Mouse (Mus musculus) midbrain, postnatal 0 days (tissue): Measurements from ENCODE around the gene Aff3. TPM values are rescaled to one million over a fixed set of nuclear protein-coding genes. Genes with fewer than 3 reads are reported as not detected.

Experiments
- ATAC-seq: fragments of 200-750 bp; cut with Nextera tagmentation; 2 replicates; pipeline ENCODE4 v1.8.0; 2017; ENCODE audit warnings: moderate number of reproducible peaks, mild to moderate bottlenecking, moderate TSS enrichment, moderate library complexity; ENCODE audit not compliant: low FRiP score
- DNase-seq: peaks from one replicate; pipeline ENCODE4 v3.0.0-alpha.2; 2015; ENCODE audit warnings: low spot score
- H3K27ac ChIP-seq: fragments of 300-500 bp; sonication (generic); 2 replicates; pipeline ENCODE4 v1.5.1; 2014; ENCODE audit warnings: low read depth, mild to moderate bottlenecking, low read length, mixed read lengths
- H3K27me3 ChIP-seq: fragments of 300-500 bp; sonication (generic); 2 replicates; pipeline ENCODE4 v1.6.1; 2014; ENCODE audit warnings: low read length, control low read depth, mixed read lengths; ENCODE audit not compliant: insufficient read depth
- H3K36me3 ChIP-seq: fragments of 300-500 bp; sonication (generic); 2 replicates; pipeline ENCODE4 v1.6.1; 2014; ENCODE audit warnings: low read length, control low read depth, mixed read lengths; ENCODE audit not compliant: insufficient read depth
- H3K4me1 ChIP-seq: fragments of 300-500 bp; sonication (generic); 2 replicates; pipeline ENCODE4 v1.6.1; 2014; ENCODE audit warnings: mild to moderate bottlenecking, control low read depth, antibody characterized with exemption, low read length, mixed read lengths; ENCODE audit not compliant: insufficient read depth
- H3K4me2 ChIP-seq: fragments of 300-500 bp; sonication (generic); 2 replicates; pipeline ENCODE4 v1.6.1; 2014; ENCODE audit warnings: low read depth, mild to moderate bottlenecking, low read length, mixed read lengths; ENCODE audit not compliant: poor library complexity, severe bottlenecking
- H3K4me3 ChIP-seq: fragments of 300-500 bp; sonication (generic); 2 replicates; pipeline ENCODE4 v1.5.1; 2014; ENCODE audit warnings: low read depth, mild to moderate bottlenecking, low read length, moderate library complexity
- H3K9ac ChIP-seq: fragments of 300-500 bp; sonication (generic); replicated peaks from 2 replicates; pipeline ENCODE4 v1.6.1; 2014; ENCODE audit warnings: mild to moderate bottlenecking, low read length, moderate library complexity, mixed read lengths; ENCODE audit not compliant: poor library complexity, severe bottlenecking
- H3K9me3 ChIP-seq: fragments of 300-500 bp; sonication (generic); 2 replicates; pipeline ENCODE4 v1.6.1; 2016; ENCODE audit warnings: low read length, control low read depth
- CTCF ChIP-seq: IDR thresholded peaks from 2 replicates; pipeline ENCODE4 v1.5.1; 2016; ENCODE audit warnings: antibody characterized with exemption, mild to moderate bottlenecking
- WGBS: fragments of 180-500 bp; shearing (Covaris S2); extraction: QIAGEN DNeasy Blood & Tissue Kit; methylation state at CpG from one replicate; pipeline ENCODE4 v1.1.7; 2014; 5-methylcytosine and 5-hydroxymethylcytosine counted together
- polyA plus RNA-seq: library from polyadenylated mRNA; unstranded; fragments of >200 nt; fragmentation: Nextera tagmentation; extraction: Ambion mirVana; gene quantifications from 2 replicates; pipeline ENCODE4 v1.2.1, GENCODE M21; 2015
- total RNA-seq: library from RNA; depleted of rRNA; stranded (reverse); fragments of >200 nt; gene quantifications from 2 replicates; pipeline ENCODE4 v1.2.3, GENCODE M21; 2014

Aff3 gene
- total and polyA plus RNA-seq, 2 experiments from 2014 or later: 20.6 to 61.2 TPM

DNA sequence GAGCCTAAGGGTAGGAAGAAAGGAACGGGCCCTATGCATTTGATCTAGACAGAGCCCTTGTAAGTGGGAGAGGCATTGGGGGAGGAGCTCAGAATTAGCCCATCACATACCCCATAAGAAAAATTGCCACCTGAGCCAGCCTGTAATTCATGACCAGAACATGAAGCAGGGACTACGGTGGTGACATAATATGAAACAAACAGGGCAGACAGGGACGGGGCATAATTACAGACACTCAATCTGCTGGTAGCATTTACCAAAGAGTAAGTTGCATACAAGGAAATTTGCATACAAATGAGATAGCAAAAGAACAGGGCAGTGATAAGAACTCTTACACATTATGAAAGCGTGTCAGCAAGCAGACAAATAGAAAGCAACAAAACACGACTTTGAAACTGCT, 6.3 kb upstream of the Aff3 start:
- Histone ChIP-seq H3K9ac (no peak overlapping the region), H3K36me3 (no peaks in the 10 kb centered on the region), H3K9me3 (no peaks in the 10 kb centered on the region), H3K4me2 (no peak overlapping the region), H3K4me3 (no peak overlapping the region), H3K4me1 (no peaks in the 10 kb centered on the region), H3K27me3 (no peaks in the 10 kb centered on the region), H3K27ac (no peak overlapping the region)
- no peak for DNase-seq
- WGBS: 58% methylated on average over 5 of the region's 5 CpGs
- ATAC-seq: no peak
- no peak for TF ChIP-seq CTCF

GRCm38 (mm10) chr1:38668327-38668726, 3.6 kb upstream of the Aff3 start:
- no peak for DNase-seq
- H3K4me3 ChIP-seq: no peak overlapping the region
- TF ChIP-seq CTCF: no peak
- no peaks in the 10 kb centered on the region for H3K36me3 ChIP-seq
- WGBS: 88% methylated on average over 10 of the region's 10 CpGs
- H3K27me3 ChIP-seq: no peaks in the 10 kb centered on the region
- H3K4me2 ChIP-seq: no peak overlapping the region
- ATAC-seq: no peak
- no peaks in the 10 kb centered on the region for H3K4me1 ChIP-seq
- H3K9me3 ChIP-seq: no peaks in the 10 kb centered on the region
- H3K9ac ChIP-seq: no peak overlapping the region
- no peak overlapping the region for H3K27ac ChIP-seq

GRCm38 (mm10) chr1:38667892-38668291, 3.1 kb upstream of the Aff3 start:
- Histone ChIP-seq H3K27ac (no peak overlapping the region), H3K4me3 (no peak overlapping the region), H3K9me3 (no peaks in the 10 kb centered on the region), H3K27me3 (no peaks in the 10 kb centered on the region), H3K4me2 (no peak overlapping the region), H3K36me3 (no peaks in the 10 kb centered on the region), H3K4me1 (no peaks in the 10 kb centered on the region), H3K9ac (no peak overlapping the region)
- no peak for TF ChIP-seq CTCF
- ATAC-seq (no peak), DNase-seq (no peak)
- 84% methylated on average over 9 of the region's 9 CpGs for WGBS

DNA sequence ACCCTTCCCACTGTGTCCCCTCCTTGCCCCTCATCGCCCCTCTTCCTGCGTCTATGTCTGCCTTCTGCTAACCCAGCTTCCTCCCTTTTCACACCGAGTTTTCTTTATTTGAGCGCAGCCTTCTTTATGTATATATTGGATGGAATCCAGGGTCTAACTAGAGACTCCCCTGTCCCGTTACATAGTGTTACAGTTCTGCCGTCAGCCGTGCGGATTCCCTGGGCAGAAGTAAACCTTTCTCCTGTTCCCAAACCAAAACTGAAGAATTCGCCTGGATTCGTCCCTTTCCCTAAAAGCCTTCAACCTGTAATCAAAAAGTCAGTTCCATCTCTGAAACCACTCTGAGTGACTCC, 2.0 kb upstream of the Aff3 start:
- DNase-seq (no peak), ATAC-seq (no peak)
- H3K9ac ChIP-seq: no peak overlapping the region
- no peak overlapping the region for H3K27ac ChIP-seq
- H3K9me3 ChIP-seq: no peaks in the 10 kb centered on the region
- H3K36me3 ChIP-seq: no peaks in the 10 kb centered on the region
- H3K4me2 ChIP-seq: no peak overlapping the region
- no peaks in the 10 kb centered on the region for H3K4me1 ChIP-seq
- no peaks in the 10 kb centered on the region for H3K27me3 ChIP-seq
- H3K4me3 ChIP-seq: no peak overlapping the region
- WGBS: 86% methylated on average over 10 of the region's 10 CpGs
- no peak for TF ChIP-seq CTCF

DNA sequence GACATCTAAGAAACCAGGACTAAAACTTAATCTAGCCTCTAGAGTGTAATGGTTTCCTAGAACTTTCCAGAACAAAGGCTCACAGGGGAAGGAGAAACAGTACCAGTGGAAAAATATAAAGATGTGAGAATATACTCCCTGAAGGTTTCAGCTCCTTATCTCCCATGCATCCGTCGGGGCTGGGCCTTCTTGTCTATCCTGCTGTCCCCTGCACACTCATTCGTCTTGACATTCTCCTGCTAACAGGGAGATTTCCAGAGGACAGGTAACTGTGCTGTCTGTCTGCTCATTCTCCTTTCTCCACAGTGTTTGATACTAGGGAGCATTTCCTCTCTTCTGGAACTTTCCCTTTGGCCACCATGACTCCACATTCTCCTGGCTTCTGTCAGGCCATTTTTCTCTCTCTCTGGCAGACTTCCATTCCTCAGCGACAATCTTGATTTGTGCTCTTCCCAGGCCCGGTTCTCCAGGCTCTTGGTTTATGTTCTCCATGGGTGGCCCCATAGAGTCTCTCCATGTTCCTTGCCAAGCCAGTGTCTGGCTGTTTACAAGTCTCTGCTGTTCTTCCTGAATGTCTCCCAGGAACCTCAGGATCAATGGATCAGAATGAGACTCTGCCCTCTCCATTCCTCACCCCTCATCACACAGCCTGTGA, 1.5 kb upstream of the Aff3 start:
- WGBS: 82% methylated on average over 5 of the region's 5 CpGs
- no peaks in the 10 kb centered on the region for H3K9me3 ChIP-seq
- TF ChIP-seq CTCF: no peak
- H3K9ac ChIP-seq: no peak overlapping the region
- ATAC-seq (no peak), DNase-seq (no peak)
- H3K4me2 ChIP-seq: no peak overlapping the region
- no peak overlapping the region for H3K27ac ChIP-seq
- H3K27me3 ChIP-seq: no peaks in the 10 kb centered on the region
- no peaks in the 10 kb centered on the region for H3K4me1 ChIP-seq
- H3K36me3 ChIP-seq: no peaks in the 10 kb centered on the region
- H3K4me3 ChIP-seq: no peak overlapping the region

DNA sequence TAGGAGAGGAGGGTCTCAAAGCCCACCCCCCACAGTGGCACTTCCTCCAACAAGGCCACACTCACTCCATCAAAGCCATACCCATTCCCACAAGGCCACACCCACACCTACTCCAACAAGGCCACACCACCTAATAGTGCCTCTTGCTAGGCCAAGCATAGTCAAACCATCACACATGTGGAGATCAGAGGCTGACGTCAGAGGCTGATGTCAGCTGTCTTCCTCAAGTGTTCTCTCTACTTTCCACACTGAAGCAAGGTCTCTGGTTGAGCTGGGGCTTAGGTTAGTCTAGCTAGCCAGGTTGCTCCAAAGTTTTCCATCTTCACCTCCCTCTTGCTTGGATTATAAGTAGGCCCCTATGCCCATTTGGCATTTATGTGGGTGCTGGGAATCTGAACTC, 856 bp upstream of the Aff3 start:
- no peak for TF ChIP-seq CTCF
- no peaks in the 10 kb centered on the region for H3K27me3 ChIP-seq
- no peak for ATAC-seq
- H3K4me2 ChIP-seq: no peak overlapping the region
- H3K36me3 ChIP-seq: no peaks in the 10 kb centered on the region
- no peaks in the 10 kb centered on the region for H3K9me3 ChIP-seq
- no peak for DNase-seq
- WGBS: 87% methylated on average over 1 of the region's 1 CpGs
- no peak overlapping the region for H3K27ac ChIP-seq
- H3K4me3 ChIP-seq: no peak overlapping the region
- no peak overlapping the region for H3K9ac ChIP-seq
- no peaks in the 10 kb centered on the region for H3K4me1 ChIP-seq
